Mouse (Mus musculus) kidney, adult 2 months (tissue): ENCODE results near the gene Hexim2.

ENCODE experiments used
- CTCF ChIP-seq: fragments of 200-500 bp; conservative IDR thresholded peaks from 2 replicates; pipeline ENCODE4 v1.5.1; 2011; ENCODE audit warnings: low read depth, mild to moderate bottlenecking, control low read depth, low read length, moderate library complexity, mixed read lengths; ENCODE audit not compliant: insufficient read depth, insufficient read length
- POLR2A ChIP-seq: fragments of 200-500 bp; IDR thresholded peaks from one replicate; pipeline ENCODE4 v1.6.1; 2011; ENCODE audit warnings: low read depth, low read length, control low read depth

- TF ChIP-seq POLR2A (no peak), CTCF (no peak)
Measured at GRCm38 (mm10) chr11:103141944-103142255, 9.7 kb downstream of the Hexim2 start.
